Comparison of ENCODE assay signal across 17 mouse cellular contexts in genomic region chr9:110071011-110071410, GRCm38 (mm10). TPM values are rescaled to one million over a fixed set of nuclear protein-coding genes. Genes with fewer than 3 reads are reported as not detected.
DNase-seq lines count a peak whose midpoint lies in the region; ATAC-seq and TF ChIP-seq lines count a peak whose summit lies in the region.
"Had no signal": no experiment of that assay in that cellular context is flagged by ENCODE, and none has a peak within 500 bp of the region (broad histone marks: within the 10 kb centered on the region; RNA-seq: fewer than 3 reads in every experiment).

No protein-coding gene starts in this region.

- no peaks in the 10 kb centered on the region for H3K9me3 ChIP-seq in intestine, embryonic 15.5 days
- no peaks in the 10 kb centered on the region for H3K9me3 ChIP-seq in intestine, embryonic 16.5 days (ENCODE audit: control insufficient read depth, low read length)
- H3K9me3 ChIP-seq: G1E; megakaryocyte, embryonic 14.5 days had no signal

- H3K4me3 ChIP-seq in cerebellum, adult 2 months (replicated peaks; ENCODE audit: insufficient read depth, low read depth, low read length) = no peak overlapping the region
- H3K4me3 ChIP-seq in intestine, embryonic 15.5 days (replicated peaks) = no peak overlapping the region
- H3K4me3 ChIP-seq in intestine, embryonic 16.5 days (ENCODE audit: low read length) = no peak overlapping the region
- H3K4me3 ChIP-seq: erythroblast, embryonic 14.5 days; left cerebral cortex, adult 2 months; megakaryocyte, embryonic 14.5 days; myocyte had no signal

- no peaks in the 10 kb centered on the region for H3K27me3 ChIP-seq in cerebellum, adult 2 months (ENCODE audit: control insufficient read depth, insufficient read depth, low read length)
- H3K27me3 ChIP-seq in intestine, embryonic 15.5 days (replicated peaks) = no peaks in the 10 kb centered on the region
- H3K27me3 ChIP-seq in intestine, embryonic 16.5 days (replicated peaks; ENCODE audit: control insufficient read depth, insufficient read depth, low read length) = no peaks in the 10 kb centered on the region

- H3K4me2 ChIP-seq in intestine, embryonic 15.5 days (replicated peaks) = no peak overlapping the region
- H3K4me2 ChIP-seq in intestine, embryonic 16.5 days (ENCODE audit: low read depth, low read length) = no peak overlapping the region

- TF ChIP-seq POLR2A in cerebellum, adult 2 months (IDR thresholded peaks at IDR 0.05; ENCODE audit: borderline replicate concordance, insufficient read depth, low read length) = no peak

- no peak for DNase-seq in cerebellum, adult 2 months
- DNase-seq in cerebellum, adult 11 months = no peak
- DNase-seq in heart, adult 11 months = peak; percentile 64
- no peak for DNase-seq in heart, postnatal 25 days (ENCODE audit: low spot score)
- DNase-seq in lung, postnatal 36 days = no peak
- DNase-seq in adrenal gland, adult 2 months = no peak
- DNase-seq: layer of hippocampus, adult 9-11 months; liver; midbrain, embryonic 14.5 days; thymus, postnatal 36 days had no signal

- 58% methylated on average over 4 of the region's 4 CpGs for WGBS in cerebellum, adult 2 months
- 78% methylated on average over 4 of the region's 4 CpGs for WGBS in intestine, embryonic 15.5 days
- 68% methylated on average over 4 of the region's 4 CpGs for WGBS in intestine, embryonic 16.5 days

- peaks cover 18% of the 10 kb centered on the region for H3K4me1 ChIP-seq in cerebellum, adult 2 months (ENCODE audit: control insufficient read depth, insufficient read depth, low read length)
- 0 out of 2 replicates have a peak, but pooled peaks cover 5% of the 10 kb centered on the region for H3K4me1 ChIP-seq in intestine, embryonic 15.5 days (replicated peaks)
- H3K4me1 ChIP-seq in intestine, embryonic 16.5 days (ENCODE audit: control insufficient read depth, insufficient read depth, low read length) = no peaks in the 10 kb centered on the region

- TF ChIP-seq CTCF in cerebellum, adult 2 months (IDR thresholded peaks at IDR 0.05; ENCODE audit: borderline replicate concordance, insufficient read depth, low read depth, low read length) = no peak

- ATAC-seq in intestine, embryonic 15.5 days = no peak; the same call in 1 of the 2 replicates
- no peak for ATAC-seq in intestine, embryonic 16.5 days

- peaks cover 11% of the 10 kb centered on the region for H3K36me3 ChIP-seq in intestine, embryonic 15.5 days
- 0 out of 2 replicates have a peak, but pooled peaks cover 3% of the 10 kb centered on the region for H3K36me3 ChIP-seq in intestine, embryonic 16.5 days (ENCODE audit: control insufficient read depth, insufficient read depth, low read length)

- peak overlapping the region; percentile 14; the same call in 1 of the 2 replicates for H3K27ac ChIP-seq in cerebellum, adult 2 months (ENCODE audit: insufficient read depth, low read length)
- H3K27ac ChIP-seq in intestine, embryonic 15.5 days = peak overlapping the region; percentile 45; the same call in 1 of the 2 replicates
- H3K27ac ChIP-seq in intestine, embryonic 16.5 days (ENCODE audit: low read length) = no peak overlapping the region

- intact Hi-C loops in heart, postnatal 25 days (cut with DNase I) = loop anchor here (5.0 kb wide), 1 partner anchor 139 kb away; the partner anchor contains the start of gene Map4

- no peak overlapping the region for H3K9ac ChIP-seq in intestine, embryonic 15.5 days
- no peak overlapping the region for H3K9ac ChIP-seq in intestine, embryonic 16.5 days (ENCODE audit: low read depth, low read length)

RNA-seq across cellular contexts. Expression of gene Smarcc1, which starts 46.5 kb away (rescaled TPM):
- 21.7 and 23.1 TPM in 2 replicates for polyA plus RNA-seq in cerebellum, adult 2 months (2012; rRNA removed)
- 10 to 100 TPM; 22.8 to 26.0 TPM for total RNA-seq in heart, postnatal 25 days (2021)
- polyA plus RNA-seq in intestine, embryonic 15.5 days (2015; fragmentation: Nextera tagmentation; extraction: Ambion mirVana) = 83.8 and 91.3 TPM in 2 replicates
- 56.8 and 60.8 TPM in 2 replicates for polyA plus RNA-seq in intestine, embryonic 16.5 days (2015; fragmentation: Nextera tagmentation; extraction: Ambion mirVana)
- 10 to 100 TPM; 46.1 to 58.3 TPM for total RNA-seq in adrenal gland, adult 2 months (2021)
- polyA plus RNA-seq in adrenal gland, adult 2 months (2012; rRNA removed) = 20.8 and 26.4 TPM in 2 replicates

RNA-seq across cellular contexts. Expression of gene Dhx30, which starts 46.6 kb away (rescaled TPM):
- 154 and 155 TPM in 2 replicates for polyA plus RNA-seq in cerebellum, adult 2 months (2012; rRNA removed)
- 10 to 100 TPM; 62.2 to 63.5 TPM for total RNA-seq in heart, postnatal 25 days (2021)
- 92.7 and 98.1 TPM in 2 replicates for polyA plus RNA-seq in intestine, embryonic 15.5 days (2015; fragmentation: Nextera tagmentation; extraction: Ambion mirVana)
- 77.2 and 83.9 TPM in 2 replicates for polyA plus RNA-seq in intestine, embryonic 16.5 days (2015; fragmentation: Nextera tagmentation; extraction: Ambion mirVana)
- 100 to 1,000 TPM in 1 of 2 experiments, 10 to 100 TPM in 1; 92.7 to 102 TPM for total RNA-seq in adrenal gland, adult 2 months (2021)
- polyA plus RNA-seq in adrenal gland, adult 2 months (2012; rRNA removed) = 52.9 and 68.1 TPM in 2 replicates
